Mouse (Mus musculus) megakaryocyte, embryonic 14.5 days (primary cell): Measurements from ENCODE around the gene Teddm3. TPM values are rescaled to one million over a fixed set of nuclear protein-coding genes. Genes with fewer than 3 reads are reported as not detected.
"Not testable (repeated sequence)": the region's sequence is repeated elsewhere in the genome, so short reads cannot be mapped to it uniquely, and the experiment has no call there.

ENCODE experiments used
- H3K27me3 ChIP-seq: replicated peaks from 2 replicates; pipeline ENCODE3; 2012; ENCODE audit warnings: inconsistent platforms
- H3K36me3 ChIP-seq: replicated peaks from 2 replicates; pipeline ENCODE3; 2012; ENCODE audit warnings: low read length, inconsistent platforms, mixed read lengths
- H3K4me1 ChIP-seq: 2 replicates; pipeline ENCODE4 v1.6.1; 2012; ENCODE audit warnings: inconsistent platforms
- H3K4me3 ChIP-seq: replicated peaks from 2 replicates; pipeline ENCODE3; 2012; ENCODE audit warnings: moderate library complexity, mild to moderate bottlenecking, inconsistent platforms
- H3K9me3 ChIP-seq: 2 replicates; pipeline ENCODE4 v1.6.1; 2012; ENCODE audit warnings: inconsistent platforms
- FLI1 ChIP-seq: IDR thresholded peaks from 2 replicates; pipeline ENCODE4 v1.6.1; 2012; ENCODE audit warnings: low read length, inconsistent platforms, mixed read lengths
- GATA1 ChIP-seq: IDR thresholded peaks from 3 replicates; pipeline ENCODE4 v1.6.1; 2012; ENCODE audit warnings: mixed read lengths, low read length, inconsistent platforms, borderline replicate concordance
- polyA plus RNA-seq: library from polyadenylated mRNA; stranded (reverse); fragments of >175 nt; gene quantifications from 2 replicates; pipeline ENCODE4 v1.2.3, GENCODE M21; 2012; ENCODE audit warnings: low replicate concordance; ENCODE audit not compliant: insufficient read depth

Teddm3 gene
- polyA plus RNA-seq, 1 experiment, result not detected

DNA sequence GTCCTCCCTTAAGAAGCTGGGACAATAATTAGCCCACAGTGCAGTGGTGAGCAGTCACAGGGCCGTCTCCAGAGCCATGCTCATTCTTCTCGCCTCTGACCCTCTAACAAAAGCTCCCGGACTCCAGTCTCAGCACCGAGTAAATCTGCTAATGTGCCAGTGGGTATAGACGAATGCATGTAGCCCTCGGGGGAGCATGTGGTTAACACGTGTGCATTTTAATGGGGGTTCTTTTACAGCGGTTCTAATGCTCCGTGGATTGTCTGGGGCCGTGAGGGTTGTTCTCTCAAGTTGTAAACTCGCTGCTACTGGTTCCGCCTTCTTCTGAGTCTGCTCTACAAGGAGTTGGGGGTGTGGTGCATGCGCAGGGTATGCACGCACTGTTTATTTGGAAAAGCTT, 37.8 kb upstream of the Teddm3 start:
- H3K4me3 ChIP-seq, result no peak overlapping the region
- H3K9me3 ChIP-seq, result no peaks in the 10 kb centered on the region
- peaks cover 41% of the 10 kb centered on the region for H3K27me3 ChIP-seq
- peaks cover 7% of the 10 kb centered on the region for H3K4me1 ChIP-seq
- TF ChIP-seq GATA1 (no peak), FLI1 (no peak)
- H3K36me3 ChIP-seq, result no peaks in the 10 kb centered on the region

DNA sequence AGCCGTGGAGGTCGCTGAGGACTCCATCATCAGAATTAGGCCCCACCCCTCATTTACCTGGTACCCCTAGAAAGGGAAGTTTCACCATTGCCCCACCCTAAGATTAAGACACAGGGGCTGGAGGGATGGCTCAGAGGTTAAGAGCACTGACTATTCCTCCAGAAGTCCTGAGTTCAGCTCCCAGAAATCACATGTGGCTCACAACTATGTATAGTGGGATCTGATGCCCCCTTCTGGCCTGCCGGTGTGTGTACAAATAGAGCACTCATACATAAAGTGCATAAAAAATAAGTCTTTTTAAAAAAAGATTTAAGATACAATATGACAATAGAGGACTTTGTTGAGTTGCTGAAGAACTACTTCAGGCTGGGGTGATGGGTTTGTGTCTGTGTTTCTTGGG, 34.5 kb upstream of the Teddm3 start:
- H3K4me3 ChIP-seq, result no peak overlapping the region
- TF ChIP-seq FLI1 (no peak), GATA1 (no peak)
- peaks cover 7% of the 10 kb centered on the region for H3K4me1 ChIP-seq
- H3K27me3 ChIP-seq, result peaks cover 27% of the 10 kb centered on the region
- no peaks in the 10 kb centered on the region for H3K36me3 ChIP-seq
- no peaks in the 10 kb centered on the region for H3K9me3 ChIP-seq

DNA sequence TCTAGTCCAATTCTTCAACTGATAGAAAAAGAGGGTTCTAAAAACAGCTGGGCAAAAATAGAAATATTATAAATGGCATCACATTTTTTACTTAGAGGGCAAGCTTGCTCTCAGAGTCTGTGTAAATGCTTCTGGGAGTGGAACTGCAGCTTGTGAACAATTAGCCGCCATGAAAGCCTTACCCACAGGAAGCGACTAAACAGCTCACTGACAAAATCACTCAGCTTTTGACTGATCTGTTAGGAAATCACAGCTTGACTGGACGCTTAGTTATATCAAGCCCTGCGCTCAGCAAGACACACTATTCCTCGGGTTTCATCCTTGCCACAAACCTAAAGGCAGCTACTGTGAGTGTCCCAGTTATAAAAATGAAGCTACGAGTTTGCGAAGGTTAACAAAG, 33.8 kb upstream of the Teddm3 start:
- peaks cover 26% of the 10 kb centered on the region for H3K27me3 ChIP-seq
- H3K4me1 ChIP-seq, result peaks cover 6% of the 10 kb centered on the region
- H3K36me3 ChIP-seq, result no peaks in the 10 kb centered on the region
- H3K9me3 ChIP-seq, result no peaks in the 10 kb centered on the region
- TF ChIP-seq FLI1 (no peak), GATA1 (no peak)
- H3K4me3 ChIP-seq, result no peak overlapping the region

DNA sequence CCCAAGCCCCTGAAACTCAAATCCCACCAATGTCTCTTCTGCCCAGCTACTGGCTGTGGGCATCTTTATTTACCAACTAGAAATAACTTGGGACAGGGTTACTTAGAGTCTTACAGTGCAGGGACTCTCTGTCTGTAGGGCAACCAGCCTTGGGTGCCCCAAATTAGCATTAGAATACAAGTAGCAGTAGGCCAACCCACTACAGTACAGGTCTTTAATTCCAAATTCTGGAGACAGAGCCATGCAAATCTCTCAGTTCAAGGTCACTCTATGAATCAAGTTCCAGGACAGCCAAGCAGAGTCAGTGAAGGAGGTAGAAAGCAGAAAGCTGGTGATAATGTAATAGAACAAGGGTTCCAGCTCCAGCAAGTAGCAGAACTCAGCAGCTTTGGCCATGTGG, 30.9 kb upstream of the Teddm3 start:
- H3K9me3 ChIP-seq, result peaks cover 12% of the 10 kb centered on the region
- no peak overlapping the region for H3K4me3 ChIP-seq
- H3K36me3 ChIP-seq, result no peaks in the 10 kb centered on the region
- H3K4me1 ChIP-seq, result peaks cover 2% of the 10 kb centered on the region; the same call in 1 of the 2 replicates
- peaks cover 9% of the 10 kb centered on the region for H3K27me3 ChIP-seq
- no peak for TF ChIP-seq FLI1
- TF ChIP-seq GATA1, result no peak

DNA sequence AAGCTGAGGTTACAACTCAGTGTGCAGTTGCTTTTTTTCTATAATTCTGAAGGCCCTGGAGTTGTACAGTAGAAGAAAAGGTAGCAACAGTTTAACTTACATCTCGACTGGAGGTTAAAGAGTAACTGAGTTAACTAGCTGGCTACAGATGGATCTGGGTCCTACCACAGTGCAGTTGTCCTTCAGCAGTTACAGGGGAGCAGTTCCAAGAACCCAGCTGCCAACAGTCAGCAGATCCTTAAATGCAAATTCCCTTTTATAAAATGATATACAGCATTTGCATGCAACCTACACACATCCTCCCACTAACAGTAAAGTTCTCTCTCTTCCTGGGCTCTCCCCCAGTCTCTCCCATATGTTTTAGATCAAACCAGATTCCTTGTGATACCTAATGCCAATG, 28.3 kb upstream of the Teddm3 start:
- peaks cover 18% of the 10 kb centered on the region for H3K9me3 ChIP-seq
- H3K36me3 ChIP-seq, result no peaks in the 10 kb centered on the region
- H3K4me3 ChIP-seq, result no peak overlapping the region
- TF ChIP-seq GATA1, result no peak
- no peak for TF ChIP-seq FLI1
- H3K4me1 ChIP-seq, result peaks cover 2% of the 10 kb centered on the region; the same call in 1 of the 2 replicates
- peaks cover 9% of the 10 kb centered on the region for H3K27me3 ChIP-seq

DNA sequence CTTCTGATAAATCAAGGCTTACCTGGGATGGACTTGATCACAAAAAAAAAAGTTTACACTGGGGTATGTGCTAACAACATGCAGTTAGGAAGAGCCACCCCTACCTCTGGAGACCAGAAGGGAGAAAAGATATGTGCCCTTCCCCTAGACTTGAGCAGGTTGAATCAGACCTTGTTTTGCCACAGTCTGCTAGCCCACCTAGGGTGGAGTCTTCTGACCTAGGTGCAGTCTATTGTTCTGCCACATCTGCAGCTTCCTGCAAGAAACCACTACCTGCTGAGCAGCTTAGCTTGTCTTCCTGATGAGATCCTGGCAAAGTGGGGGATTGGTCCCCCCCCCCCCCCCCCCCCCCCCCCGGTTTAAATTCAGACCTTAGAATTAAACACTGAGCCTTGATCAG, 21.4 kb upstream of the Teddm3 start:
- Histone ChIP-seq H3K27me3 (no peaks in the 10 kb centered on the region), H3K4me1 (no peaks in the 10 kb centered on the region), H3K9me3 (peaks cover 32% of the 10 kb centered on the region), H3K36me3 (no peaks in the 10 kb centered on the region), H3K4me3 (no peak overlapping the region)
- no peak for TF ChIP-seq GATA1
- TF ChIP-seq FLI1, result no peak

DNA sequence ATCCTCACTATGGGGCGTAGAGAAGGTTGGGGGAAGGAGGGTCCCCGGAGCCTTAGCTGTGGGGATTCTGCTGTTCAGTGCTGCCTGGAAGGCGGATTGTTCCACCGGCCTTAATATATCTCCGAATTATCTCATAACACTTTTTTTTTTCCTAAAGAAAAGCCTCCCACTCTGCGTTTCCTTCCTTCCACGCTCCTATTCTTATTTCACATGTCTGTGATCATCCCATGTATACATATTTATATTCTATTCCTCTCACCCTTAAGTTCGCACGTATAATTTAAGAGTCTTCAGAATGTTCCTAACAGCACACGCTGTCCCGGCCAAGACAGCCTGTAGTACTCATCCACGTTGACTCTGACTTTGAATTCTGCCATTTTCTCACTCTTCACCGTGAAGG, 14.9 kb upstream of the Teddm3 start:
- no peak overlapping the region for H3K4me3 ChIP-seq
- H3K36me3 ChIP-seq, result no peaks in the 10 kb centered on the region
- H3K4me1 ChIP-seq, result no peaks in the 10 kb centered on the region
- H3K9me3 ChIP-seq, result peaks cover 19% of the 10 kb centered on the region
- TF ChIP-seq GATA1 (no peak), FLI1 (no peak)
- H3K27me3 ChIP-seq, result no peaks in the 10 kb centered on the region

DNA sequence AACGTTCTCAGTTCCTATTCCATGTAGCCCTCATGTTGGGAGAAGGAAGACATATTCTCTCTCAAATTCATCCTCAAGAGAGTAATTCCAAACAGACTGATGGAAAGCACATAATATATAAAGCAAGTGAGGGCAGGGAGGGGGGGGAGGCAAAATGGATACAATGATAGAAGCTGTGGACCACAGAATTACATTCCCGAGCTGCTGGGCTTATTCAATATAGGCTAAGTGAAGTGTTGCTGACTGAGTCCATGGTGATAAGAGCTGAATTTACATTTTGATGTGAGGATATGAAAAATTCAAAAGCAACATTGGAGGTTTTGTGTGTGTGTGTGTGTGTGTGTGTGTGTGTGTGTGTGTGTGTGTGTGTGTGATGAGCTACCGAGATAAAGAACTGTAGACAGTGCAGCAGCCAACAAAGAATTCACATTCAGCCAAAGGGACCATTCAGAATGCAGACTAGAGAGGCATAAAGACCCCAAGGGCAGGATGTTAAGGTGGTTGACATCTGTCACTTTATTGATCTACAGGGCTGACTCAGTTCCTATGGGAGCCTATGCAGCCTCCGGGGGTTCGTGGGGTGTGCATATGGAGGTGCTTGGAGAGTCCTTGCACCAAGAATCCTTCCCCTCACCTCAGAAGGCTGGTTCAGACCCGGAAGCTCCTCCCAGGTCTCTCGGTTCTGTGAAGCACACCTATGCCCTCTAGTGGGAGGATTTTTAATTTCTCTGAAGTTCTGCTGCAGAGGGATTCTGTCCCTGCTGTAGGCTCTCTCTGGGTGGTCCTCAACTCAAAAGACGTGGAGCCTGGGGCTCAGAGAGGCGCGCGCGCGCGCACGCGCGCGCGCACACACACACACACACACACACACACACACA, 11.8 kb upstream of the Teddm3 start:
- H3K4me1 ChIP-seq, H3K9me3 ChIP-seq, H3K27me3 ChIP-seq, H3K4me3 ChIP-seq, H3K36me3 ChIP-seq: not testable (repeated sequence)

DNA sequence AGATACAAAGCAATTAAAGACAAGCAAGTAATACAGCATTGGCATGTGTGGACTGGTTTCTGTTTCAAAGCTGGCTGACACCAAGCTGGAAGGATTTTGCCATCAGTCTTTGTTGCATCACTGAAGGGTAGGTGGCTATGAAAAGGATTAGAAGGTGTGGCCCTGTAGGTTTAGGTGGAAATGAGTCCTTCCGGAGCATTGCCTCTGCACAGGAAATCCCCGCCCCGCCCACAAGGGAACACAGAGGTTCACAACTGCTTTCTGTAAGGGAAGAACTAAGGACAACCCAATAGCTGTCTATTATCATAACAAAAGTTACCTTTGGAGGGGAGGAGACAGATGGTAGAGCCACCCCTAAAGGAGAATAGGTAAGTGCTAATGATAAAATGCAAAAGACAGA, 9.6 kb upstream of the Teddm3 start:
- H3K27me3 ChIP-seq, H3K4me3 ChIP-seq, H3K4me1 ChIP-seq, H3K36me3 ChIP-seq, H3K9me3 ChIP-seq: not testable (repeated sequence)

DNA sequence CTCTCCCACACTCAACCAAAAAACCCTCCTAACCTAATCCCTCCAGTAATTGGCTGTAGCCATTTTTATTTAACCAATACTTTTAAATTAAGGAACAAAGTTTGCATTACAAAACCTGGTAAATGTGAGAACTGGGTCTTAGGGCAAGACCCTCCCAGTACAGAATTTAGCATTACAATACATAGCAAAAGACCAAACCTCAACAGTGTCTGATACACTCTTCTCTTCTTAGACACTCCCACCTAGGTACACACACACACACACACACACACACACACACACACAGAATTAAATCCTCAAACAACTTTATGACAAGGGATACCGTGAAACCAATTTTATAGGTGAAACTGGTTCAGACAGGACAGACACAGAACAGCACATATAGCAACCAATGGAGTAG, 5.4 kb upstream of the Teddm3 start:
- not testable (repeated sequence) for H3K9me3 ChIP-seq, H3K4me1 ChIP-seq, H3K36me3 ChIP-seq, H3K4me3 ChIP-seq, H3K27me3 ChIP-seq

DNA sequence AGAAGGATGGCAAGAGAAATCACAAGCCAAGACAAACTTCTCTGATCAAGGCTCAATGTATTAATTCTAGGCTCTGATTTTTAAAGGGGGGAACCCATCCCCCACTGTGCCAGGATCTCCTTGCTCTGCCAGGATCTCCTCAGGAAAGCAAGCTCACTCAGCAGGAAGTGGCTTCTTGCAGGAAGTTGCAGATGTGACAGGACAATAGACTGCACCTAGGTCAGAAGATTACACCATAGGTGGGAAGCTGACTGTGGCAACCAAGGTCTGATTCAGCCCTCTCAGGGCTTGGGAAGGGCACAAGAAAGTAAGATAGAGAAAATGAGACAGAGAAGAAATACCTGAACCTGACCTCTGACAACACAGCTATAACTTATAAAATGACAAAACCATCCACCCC, 2.5 kb upstream of the Teddm3 start:
- not testable (repeated sequence) for H3K4me3 ChIP-seq, H3K27me3 ChIP-seq, H3K4me1 ChIP-seq, H3K9me3 ChIP-seq, H3K36me3 ChIP-seq
